Mouse (Mus musculus): ENCODE measurements around the gene Foxc1. TPM values are rescaled to one million over a fixed set of nuclear protein-coding genes. Genes with fewer than 3 reads are reported as not detected.
A peak's percentile ranks its signal among the peaks of the same experiment; 100 is the strongest.

Foxc1 gene
- total and polyA plus RNA-seq, 2 experiments from 2014 or later = 2.2 to 12.6 TPM

DNA sequence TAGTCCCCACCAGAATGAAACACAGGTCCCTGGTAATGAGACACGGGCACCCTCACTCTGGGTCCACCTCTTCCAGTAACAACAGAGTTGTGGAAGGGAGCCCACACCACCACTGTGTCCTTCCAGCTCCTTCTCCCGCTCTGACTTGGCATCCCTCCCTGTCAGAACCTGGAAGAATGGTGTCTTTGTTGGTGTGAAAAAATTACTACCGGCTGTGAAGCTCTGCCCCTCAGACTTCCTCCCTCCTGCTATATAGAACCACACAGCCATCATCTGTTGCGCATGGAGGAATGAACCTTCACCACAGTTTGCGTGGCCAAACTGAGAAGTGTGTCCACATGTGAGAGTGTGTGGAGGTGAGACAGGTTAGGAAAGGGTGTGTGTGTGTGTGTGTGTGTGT, 30.7 kb upstream of the Foxc1 start:
- H3K4me3 ChIP-seq (ENCODE audit: low read depth, low read length) = no peak overlapping the region
- H3K9me3 ChIP-seq (ENCODE audit: low read length) = no peaks in the 10 kb centered on the region
- H3K27ac ChIP-seq (ENCODE audit: low read depth, low read length) = no peak overlapping the region
- TF ChIP-seq CTCF (IDR thresholded peaks at IDR 0.05) = no peak
- H3K4me1 ChIP-seq (ENCODE audit: insufficient read depth, low read length) = no peaks in the 10 kb centered on the region
- no peaks in the 10 kb centered on the region for H3K27me3 ChIP-seq (ENCODE audit: insufficient read depth, low read length)
- no peak overlapping the region for H3K4me2 ChIP-seq (ENCODE audit: low read depth, low read length, poor library complexity, severe bottlenecking)
- DNase-seq (ENCODE audit: low spot score) = no peak
- no peak overlapping the region for H3K9ac ChIP-seq (replicated peaks; ENCODE audit: low read length, poor library complexity, severe bottlenecking)
- WGBS = 80% methylated on average over 5 of the region's 5 CpGs
- no peak for ATAC-seq (ENCODE audit: low FRiP score)
- H3K36me3 ChIP-seq (ENCODE audit: insufficient read depth, low read length) = no peaks in the 10 kb centered on the region

DNA sequence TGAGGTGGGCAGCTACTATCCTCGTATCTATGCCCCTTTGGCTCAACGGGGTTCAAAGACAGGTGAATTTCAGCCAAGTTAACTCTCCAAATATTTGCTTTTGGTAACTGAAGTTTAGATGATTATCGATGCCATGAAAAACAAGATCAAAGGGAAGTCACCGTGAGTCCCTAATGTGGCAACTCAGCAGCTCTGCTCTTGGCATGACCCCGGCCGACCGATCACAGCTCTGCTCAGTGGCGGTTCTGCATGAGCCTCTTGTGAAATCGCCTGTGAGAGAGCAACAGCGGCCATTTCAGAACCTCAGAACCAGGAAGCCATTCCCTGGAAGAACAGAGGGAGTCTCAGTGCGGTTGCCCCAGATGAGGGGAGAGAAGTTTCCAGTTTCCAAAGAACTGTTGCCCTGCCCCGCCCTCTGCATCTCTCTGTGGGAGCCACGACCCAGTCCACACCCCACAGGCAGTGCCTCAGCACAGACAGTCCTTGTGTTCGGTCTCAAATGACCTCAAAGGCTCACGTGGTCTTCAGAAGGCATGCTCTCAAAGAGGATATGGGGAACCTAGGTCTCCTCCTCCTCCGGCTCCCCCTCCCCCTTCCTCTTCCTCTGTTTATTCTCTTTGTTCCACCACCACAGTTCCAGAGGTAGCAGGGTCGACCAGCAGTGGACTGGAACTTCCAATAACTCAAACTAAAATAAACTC, 27.0 kb upstream of the Foxc1 start:
- Histone ChIP-seq H3K27me3 (ENCODE audit: insufficient read depth, low read length) (no peaks in the 10 kb centered on the region), H3K4me1 (ENCODE audit: insufficient read depth, low read length) (no peaks in the 10 kb centered on the region), H3K9me3 (ENCODE audit: low read length) (no peaks in the 10 kb centered on the region), H3K4me2 (ENCODE audit: low read depth, low read length, poor library complexity, severe bottlenecking) (no peak overlapping the region), H3K4me3 (ENCODE audit: low read depth, low read length) (no peak overlapping the region), H3K9ac (replicated peaks; ENCODE audit: low read length, poor library complexity, severe bottlenecking) (no peak overlapping the region), H3K36me3 (ENCODE audit: insufficient read depth, low read length) (no peaks in the 10 kb centered on the region), H3K27ac (ENCODE audit: low read depth, low read length) (no peak overlapping the region)
- ATAC-seq (ENCODE audit: low FRiP score) (no peak), DNase-seq (ENCODE audit: low spot score) (no peak)
- 70% methylated on average over 17 of the region's 17 CpGs for WGBS
- TF ChIP-seq CTCF (IDR thresholded peaks at IDR 0.05) = no peak

- no peak for ATAC-seq (ENCODE audit: low FRiP score)
- Histone ChIP-seq H3K9ac (replicated peaks; ENCODE audit: low read length, poor library complexity, severe bottlenecking) (no peak overlapping the region), H3K9me3 (ENCODE audit: low read length) (no peaks in the 10 kb centered on the region), H3K4me1 (ENCODE audit: insufficient read depth, low read length) (no peaks in the 10 kb centered on the region), H3K4me2 (ENCODE audit: low read depth, low read length, poor library complexity, severe bottlenecking) (no peak overlapping the region), H3K36me3 (ENCODE audit: insufficient read depth, low read length) (no peaks in the 10 kb centered on the region), H3K4me3 (ENCODE audit: low read depth, low read length) (no peak overlapping the region), H3K27me3 (ENCODE audit: insufficient read depth, low read length) (no peaks in the 10 kb centered on the region), H3K27ac (ENCODE audit: low read depth, low read length) (no peak overlapping the region)
- WGBS = 89% methylated on average over 3 of the region's 3 CpGs
- DNase-seq (ENCODE audit: low spot score) = no peak
- no peak for TF ChIP-seq CTCF (IDR thresholded peaks at IDR 0.05)
These were observed 26.1 kb upstream of the Foxc1 start for GRCm38 (mm10) chr13:31780299-31780698.

DNA sequence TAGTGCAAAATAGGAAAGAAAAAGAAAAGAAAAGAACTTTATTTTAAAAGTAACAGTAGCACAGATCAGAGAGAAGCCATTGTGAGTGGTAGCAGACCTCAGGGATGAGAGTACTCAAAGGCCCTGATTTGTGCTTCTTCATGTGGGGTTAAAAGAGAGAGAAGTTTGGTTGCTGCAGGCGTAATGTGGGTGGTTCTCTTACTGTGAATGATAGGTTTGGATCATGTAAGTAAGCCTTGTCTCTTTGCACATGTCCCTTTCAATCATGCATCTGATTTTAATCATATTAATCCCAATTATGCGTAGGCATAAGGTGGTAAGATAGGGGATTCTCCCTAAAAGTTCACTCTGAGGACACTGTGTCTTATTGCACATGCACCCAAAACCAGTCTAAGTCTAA, 24.4 kb upstream of the Foxc1 start:
- H3K27ac ChIP-seq (ENCODE audit: low read depth, low read length) = no peak overlapping the region
- H3K4me1 ChIP-seq (ENCODE audit: insufficient read depth, low read length) = no peaks in the 10 kb centered on the region
- no peak overlapping the region for H3K4me3 ChIP-seq (ENCODE audit: low read depth, low read length)
- H3K36me3 ChIP-seq (ENCODE audit: insufficient read depth, low read length) = no peaks in the 10 kb centered on the region
- DNase-seq (ENCODE audit: low spot score) = no peak
- H3K9ac ChIP-seq (replicated peaks; ENCODE audit: low read length, poor library complexity, severe bottlenecking) = no peak overlapping the region
- no peak for ATAC-seq (ENCODE audit: low FRiP score)
- H3K9me3 ChIP-seq (ENCODE audit: low read length) = no peaks in the 10 kb centered on the region
- H3K27me3 ChIP-seq (ENCODE audit: insufficient read depth, low read length) = no peaks in the 10 kb centered on the region
- no peak for TF ChIP-seq CTCF (IDR thresholded peaks at IDR 0.05)
- WGBS = 81% methylated on average over 2 of the region's 2 CpGs
- H3K4me2 ChIP-seq (ENCODE audit: low read depth, low read length, poor library complexity, severe bottlenecking) = no peak overlapping the region

- Histone ChIP-seq H3K27ac (ENCODE audit: low read depth, low read length) (no peak overlapping the region), H3K27me3 (ENCODE audit: insufficient read depth, low read length) (no peaks in the 10 kb centered on the region), H3K36me3 (ENCODE audit: insufficient read depth, low read length) (no peaks in the 10 kb centered on the region), H3K9me3 (ENCODE audit: low read length) (no peaks in the 10 kb centered on the region), H3K4me2 (ENCODE audit: low read depth, low read length, poor library complexity, severe bottlenecking) (no peak overlapping the region), H3K4me1 (ENCODE audit: insufficient read depth, low read length) (no peaks in the 10 kb centered on the region), H3K4me3 (ENCODE audit: low read depth, low read length) (no peak overlapping the region), H3K9ac (replicated peaks; ENCODE audit: low read length, poor library complexity, severe bottlenecking) (no peak overlapping the region)
- peak; percentile 80 for ATAC-seq (ENCODE audit: low FRiP score)
- TF ChIP-seq CTCF (IDR thresholded peaks at IDR 0.05) = no peak
- no peak for DNase-seq (ENCODE audit: low spot score)
- WGBS = 53% methylated on average over 7 of the region's 7 CpGs
These were observed 21.7 kb upstream of the Foxc1 start for GRCm38 (mm10) chr13:31784757-31785156.

DNA sequence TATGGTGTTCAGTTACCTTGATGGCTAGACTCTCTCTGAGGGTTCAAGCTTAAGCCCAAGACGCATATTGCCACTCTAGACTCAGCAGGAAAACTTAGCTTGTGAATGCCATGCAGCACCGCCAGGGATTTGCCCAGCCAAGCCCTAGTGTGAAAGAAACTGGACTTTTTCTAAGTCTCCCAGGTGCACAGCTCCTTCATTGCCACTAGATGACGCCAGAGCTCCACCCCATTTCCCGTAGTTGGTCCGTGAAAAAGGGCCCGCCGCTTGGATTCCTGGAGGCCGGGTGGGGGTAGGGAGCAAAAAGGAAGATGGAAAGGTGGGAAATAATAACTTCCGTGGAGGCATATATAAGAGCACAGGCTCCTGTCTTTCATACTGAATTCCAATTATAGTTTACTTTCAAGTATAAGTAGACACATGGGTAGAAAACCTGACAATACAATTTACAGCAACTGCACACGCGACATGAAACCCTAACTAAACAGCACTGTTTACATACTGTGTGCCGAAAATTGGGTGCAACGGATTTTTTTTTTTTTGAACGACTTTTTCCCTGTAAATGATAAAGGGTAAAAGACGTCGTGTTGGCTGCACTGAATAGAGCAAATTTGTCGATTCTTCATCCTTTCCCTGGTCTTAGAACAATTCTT, 13.8 kb upstream of the Foxc1 start:
- ATAC-seq (ENCODE audit: low FRiP score) = peak; percentile 72
- no peaks in the 10 kb centered on the region for H3K27me3 ChIP-seq (ENCODE audit: insufficient read depth, low read length)
- H3K4me1 ChIP-seq (ENCODE audit: insufficient read depth, low read length) = no peaks in the 10 kb centered on the region
- WGBS = 17% methylated on average over 17 of the region's 17 CpGs
- H3K9ac ChIP-seq (replicated peaks; ENCODE audit: low read length, poor library complexity, severe bottlenecking) = no peak overlapping the region
- peak; percentile 79 for DNase-seq (ENCODE audit: low spot score)
- H3K36me3 ChIP-seq (ENCODE audit: insufficient read depth, low read length) = no peaks in the 10 kb centered on the region
- 0 out of 2 replicates have a peak overlapping the region, but pooled peaks have one; percentile 14 for H3K4me3 ChIP-seq (ENCODE audit: low read depth, low read length)
- peak; percentile 98 for TF ChIP-seq CTCF (IDR thresholded peaks at IDR 0.05)
- H3K27ac ChIP-seq (ENCODE audit: low read depth, low read length) = no peak overlapping the region
- H3K4me2 ChIP-seq (ENCODE audit: low read depth, low read length, poor library complexity, severe bottlenecking) = peak overlapping the region; percentile 43
- H3K9me3 ChIP-seq (ENCODE audit: low read length) = no peaks in the 10 kb centered on the region

All from midbrain, postnatal 0 days (tissue).